Mouse (Mus musculus) heart, embryonic 12.5 days (tissue): ENCODE data around the gene Lsp1. TPM values are rescaled to one million over a fixed set of nuclear protein-coding genes. Genes with fewer than 3 reads are reported as not detected.
A peak's percentile ranks its signal among the peaks of the same experiment; 100 is the strongest.

ENCODE experiments used
- ATAC-seq: fragments of 200-750 bp; cut with Nextera tagmentation; 2 replicates; pipeline ENCODE4 v1.8.0; 2017; ENCODE audit warnings: moderate TSS enrichment, moderate library complexity; ENCODE audit not compliant: insufficient number of reproducible peaks, low FRiP score
- H3K27ac ChIP-seq: fragments of 300-500 bp; sonication (generic); 2 replicates; pipeline ENCODE4 v1.5.1; 2016; ENCODE audit warnings: mild to moderate bottlenecking, moderate library complexity; ENCODE audit not compliant: poor library complexity, severe bottlenecking
- H3K27me3 ChIP-seq: fragments of 300-500 bp; sonication (generic); replicated peaks from 2 replicates; pipeline ENCODE4 v1.6.1; 2016; ENCODE audit warnings: mild to moderate bottlenecking, moderate library complexity
- H3K36me3 ChIP-seq: fragments of 300-500 bp; sonication (generic); 2 replicates; pipeline ENCODE4 v1.6.1; 2016; ENCODE audit warnings: mild to moderate bottlenecking, moderate library complexity
- H3K4me1 ChIP-seq: fragments of 300-500 bp; sonication (generic); replicated peaks from 2 replicates; pipeline ENCODE4 v1.6.1; 2016; ENCODE audit warnings: mild to moderate bottlenecking
- H3K4me2 ChIP-seq: fragments of 300-500 bp; sonication (generic); 2 replicates; pipeline ENCODE4 v1.6.1; 2016; ENCODE audit warnings: mild to moderate bottlenecking, moderate library complexity
- H3K4me3 ChIP-seq: fragments of 300-500 bp; sonication (generic); 2 replicates; pipeline ENCODE4 v1.5.1; 2016; ENCODE audit warnings: mild to moderate bottlenecking
- H3K9ac ChIP-seq: fragments of 300-500 bp; sonication (generic); 2 replicates; pipeline ENCODE4 v1.6.1; 2016; ENCODE audit warnings: mild to moderate bottlenecking, moderate library complexity
- H3K9me3 ChIP-seq: fragments of 300-500 bp; sonication (generic); replicated peaks from 2 replicates; pipeline ENCODE4 v1.6.1; 2016; ENCODE audit warnings: mild to moderate bottlenecking, moderate library complexity
- WGBS: fragments of 180-500 bp; shearing (Covaris S2); methylation state at CpG from one replicate; pipeline ENCODE4 v1.1.7; 2016; 5-methylcytosine and 5-hydroxymethylcytosine counted together
- polyA plus RNA-seq: library from polyadenylated mRNA; unstranded; fragments of >200 nt; fragmentation: Nextera tagmentation; extraction: Ambion mirVana; gene quantifications from 2 replicates; pipeline ENCODE4 v1.2.1, GENCODE M21; 2016

Gene Lsp1
- polyA plus RNA-seq, 1 experiment from 2014 or later, result 38.4 TPM

DNA sequence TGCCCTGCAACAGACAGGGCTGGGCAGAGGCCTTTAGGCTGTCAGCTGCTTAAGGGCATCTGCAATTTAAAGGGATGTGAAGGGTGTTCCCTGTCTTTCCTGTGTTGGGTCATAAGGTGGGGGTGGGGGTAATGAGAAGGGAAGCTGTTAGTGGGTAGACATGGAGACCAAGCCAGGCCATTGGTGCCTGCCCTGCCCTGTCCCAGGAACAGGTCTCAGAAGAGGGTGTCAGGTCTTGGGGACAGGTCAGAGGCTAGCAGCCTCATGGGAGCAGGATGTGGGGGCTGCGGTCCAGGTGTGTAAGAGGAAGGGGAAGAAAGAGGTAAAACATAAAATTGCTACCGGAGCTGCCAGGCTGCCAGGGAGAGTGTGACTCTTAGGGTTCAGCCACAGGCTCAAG is 837 bp downstream of the Lsp1 start:
- no peak for ATAC-seq
- no peaks in the 10 kb centered on the region for H3K9me3 ChIP-seq
- H3K4me1 ChIP-seq, result peaks cover 62% of the 10 kb centered on the region
- H3K36me3 ChIP-seq, result no peaks in the 10 kb centered on the region
- H3K27me3 ChIP-seq, result no peaks in the 10 kb centered on the region
- H3K4me3 ChIP-seq, result no peak overlapping the region
- 88% methylated on average over 2 of the region's 2 CpGs for WGBS
- no peak overlapping the region for H3K9ac ChIP-seq
- no peak overlapping the region for H3K27ac ChIP-seq
- no peak overlapping the region for H3K4me2 ChIP-seq

DNA sequence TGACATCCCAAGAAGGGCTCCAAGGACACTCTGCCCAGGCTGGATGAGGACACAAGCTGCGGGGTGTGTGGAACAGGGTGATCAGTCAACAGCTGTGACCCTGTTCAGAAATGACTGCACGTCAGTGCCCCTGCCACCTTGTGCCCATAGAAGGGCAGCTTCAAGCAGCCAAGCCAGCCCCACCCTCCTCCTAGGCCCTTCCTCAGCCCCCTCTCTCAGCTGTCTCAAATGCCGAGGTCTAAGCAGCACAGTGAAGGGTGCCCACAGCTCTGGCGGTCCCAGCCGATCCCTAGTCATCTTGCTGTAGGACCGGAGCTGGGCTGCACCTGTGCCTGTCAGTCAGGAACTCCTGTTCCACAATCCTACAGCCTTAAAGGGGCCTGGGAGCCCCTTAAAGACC is 1.6 kb downstream of the Lsp1 start:
- H3K27me3 ChIP-seq, result no peaks in the 10 kb centered on the region
- H3K9ac ChIP-seq, result 0 out of 2 replicates have a peak overlapping the region, but pooled peaks have one; percentile 5
- H3K36me3 ChIP-seq, result no peaks in the 10 kb centered on the region
- H3K9me3 ChIP-seq, result no peaks in the 10 kb centered on the region
- H3K27ac ChIP-seq, result no peak overlapping the region
- 79% methylated on average over 6 of the region's 6 CpGs for WGBS
- no peak for ATAC-seq
- H3K4me2 ChIP-seq, result no peak overlapping the region
- no peak overlapping the region for H3K4me3 ChIP-seq
- H3K4me1 ChIP-seq, result peaks cover 54% of the 10 kb centered on the region

- H3K27ac ChIP-seq, result no peak overlapping the region
Observed at GRCm38 (mm10) chr7:142462594-142463078, 2.0 kb downstream of the Lsp1 start.

DNA sequence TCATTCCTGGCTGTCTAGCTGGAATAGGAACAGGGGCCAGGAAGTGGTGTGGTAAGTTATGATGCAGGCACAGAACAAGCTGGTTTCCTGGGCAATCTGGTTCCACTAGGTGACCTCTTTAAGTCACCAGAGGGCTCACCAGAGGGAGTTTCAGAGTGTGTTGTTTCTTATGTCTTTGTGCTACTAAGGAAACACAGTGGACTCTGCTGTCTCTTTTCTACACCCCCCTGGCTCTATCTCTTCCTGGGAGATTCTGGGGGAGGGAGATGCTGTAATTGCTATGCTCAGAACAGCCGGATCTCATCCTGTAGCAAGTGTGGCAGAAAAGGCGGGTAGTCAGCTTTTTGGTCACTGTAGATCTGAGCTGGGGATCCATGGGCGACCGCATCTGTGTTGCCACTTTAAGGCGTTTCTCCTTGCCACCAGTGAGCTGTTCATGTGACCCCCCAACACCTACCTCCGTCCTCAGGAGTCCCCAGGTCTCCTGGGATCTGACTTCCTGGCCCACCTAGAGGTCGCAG is 9.6 kb downstream of the Lsp1 start:
- Histone ChIP-seq H3K9me3 (no peaks in the 10 kb centered on the region), H3K4me2 (no peak overlapping the region), H3K27ac (peak overlapping the region; percentile 77), H3K27me3 (no peaks in the 10 kb centered on the region), H3K9ac (peak overlapping the region; percentile 32; the same call in 1 of the 2 replicates), H3K36me3 (no peaks in the 10 kb centered on the region), H3K4me3 (no peak overlapping the region), H3K4me1 (peaks cover 47% of the 10 kb centered on the region)
- WGBS, result 67% methylated on average over 7 of the region's 7 CpGs
- no peak for ATAC-seq

More at GRCm38 (mm10) chr7:142462594-142463078, 2.0 kb downstream of the Lsp1 start:
- Histone ChIP-seq H3K9ac (0 out of 2 replicates have a peak overlapping the region, but pooled peaks have one; percentile 5), H3K4me3 (no peak overlapping the region), H3K27me3 (no peaks in the 10 kb centered on the region), H3K4me2 (no peak overlapping the region), H3K36me3 (no peaks in the 10 kb centered on the region), H3K4me1 (peaks cover 50% of the 10 kb centered on the region), H3K9me3 (no peaks in the 10 kb centered on the region)
- WGBS, result 69% methylated on average over 4 of the region's 4 CpGs
- ATAC-seq, result no peak

GRCm38 (mm10) chr7:142470808-142471413 is 10.3 kb downstream of the Lsp1 start:
- peak overlapping the region; percentile 77 for H3K27ac ChIP-seq
- no peak overlapping the region for H3K4me2 ChIP-seq
- peaks cover 53% of the 10 kb centered on the region for H3K4me1 ChIP-seq
- no peak overlapping the region for H3K4me3 ChIP-seq
- ATAC-seq, result peak; percentile 66; the same call in 1 of the 2 replicates
- H3K36me3 ChIP-seq, result no peaks in the 10 kb centered on the region
- peak overlapping the region; percentile 50 for H3K9ac ChIP-seq
- WGBS, result 12% methylated on average over 4 of the region's 4 CpGs
- H3K9me3 ChIP-seq, result no peaks in the 10 kb centered on the region
- H3K27me3 ChIP-seq, result no peaks in the 10 kb centered on the region

DNA sequence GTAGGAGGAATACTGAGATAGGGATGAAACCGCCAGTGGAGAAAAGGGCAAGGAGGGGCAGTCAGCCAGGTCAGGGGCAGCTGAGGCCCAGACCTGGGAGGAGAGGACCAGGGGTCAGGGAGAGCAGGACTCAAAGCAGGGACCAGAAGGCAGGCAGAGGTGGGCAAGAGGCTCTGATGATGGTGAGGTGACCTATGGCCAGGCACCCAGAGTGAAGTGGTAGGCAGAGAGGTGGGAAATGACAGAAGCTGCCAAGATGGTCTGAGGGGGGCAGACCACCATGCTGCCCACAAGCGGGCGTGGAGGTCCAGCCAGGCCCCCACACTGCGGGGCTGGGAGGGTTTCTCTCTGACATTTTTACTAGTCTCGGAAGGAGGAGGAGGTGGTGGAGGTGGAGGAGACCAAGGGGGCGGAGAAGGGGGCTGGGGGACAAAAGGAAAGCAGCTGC is 10.8 kb downstream of the Lsp1 start:
- Histone ChIP-seq H3K4me2 (peak overlapping the region; percentile 47), H3K27ac (peak overlapping the region; percentile 77), H3K4me3 (no peak overlapping the region), H3K4me1 (peaks cover 59% of the 10 kb centered on the region), H3K9me3 (no peaks in the 10 kb centered on the region), H3K27me3 (no peaks in the 10 kb centered on the region), H3K36me3 (no peaks in the 10 kb centered on the region), H3K9ac (peak overlapping the region; percentile 50)
- 44% methylated on average over 6 of the region's 6 CpGs for WGBS
- ATAC-seq, result peak; percentile 36; the same call in 1 of the 2 replicates

- peak overlapping the region; percentile 77 for H3K27ac ChIP-seq
- H3K9me3 ChIP-seq, result no peaks in the 10 kb centered on the region
- peak overlapping the region; percentile 50 for H3K9ac ChIP-seq
- no peaks in the 10 kb centered on the region for H3K36me3 ChIP-seq
- H3K4me1 ChIP-seq, result peaks cover 63% of the 10 kb centered on the region
- WGBS, result 35% methylated on average over 15 of the region's 15 CpGs
- H3K4me2 ChIP-seq, result peak overlapping the region; percentile 47
- ATAC-seq, result peak; percentile 23; the same call in 1 of the 2 replicates
- H3K4me3 ChIP-seq, result peak overlapping the region; percentile 11
- H3K27me3 ChIP-seq, result no peaks in the 10 kb centered on the region
Observed at GRCm38 (mm10) chr7:142471884-142472570, 11.4 kb downstream of the Lsp1 start.

DNA sequence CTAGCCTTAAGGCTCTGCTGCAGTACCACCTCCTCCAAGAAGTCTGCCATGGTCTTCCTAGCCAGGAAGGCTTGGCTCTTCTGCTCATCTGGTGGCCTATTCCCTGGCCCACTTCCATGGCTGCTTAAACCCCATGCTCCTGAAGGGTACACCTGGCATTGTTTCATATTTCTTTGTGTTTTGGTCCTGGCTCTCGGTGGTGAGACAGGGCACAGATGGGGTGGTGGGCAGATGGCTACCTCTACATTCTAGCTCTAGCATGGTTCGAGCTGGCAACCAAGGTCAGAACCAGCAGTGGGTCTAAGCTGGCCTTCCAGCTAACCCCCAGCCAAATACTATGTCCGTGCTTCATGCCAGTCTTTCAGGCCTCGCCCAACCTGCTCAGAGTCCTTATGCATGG is 12.3 kb downstream of the Lsp1 start:
- 88% methylated on average over 4 of the region's 4 CpGs for WGBS
- Histone ChIP-seq H3K9me3 (no peaks in the 10 kb centered on the region), H3K36me3 (no peaks in the 10 kb centered on the region), H3K27me3 (no peaks in the 10 kb centered on the region), H3K9ac (peak overlapping the region; percentile 50; the same call in 1 of the 2 replicates), H3K4me2 (peak overlapping the region; percentile 47), H3K4me3 (peak overlapping the region; percentile 11; the same call in 1 of the 2 replicates), H3K27ac (peak overlapping the region; percentile 77), H3K4me1 (peaks cover 64% of the 10 kb centered on the region)
- no peak for ATAC-seq

GRCm38 (mm10) chr7:142473476-142473875 is 12.9 kb downstream of the Lsp1 start:
- peak overlapping the region; percentile 47; the same call in 1 of the 2 replicates for H3K4me2 ChIP-seq
- H3K4me1 ChIP-seq, result peaks cover 70% of the 10 kb centered on the region
- H3K4me3 ChIP-seq, result no peak overlapping the region
- no peaks in the 10 kb centered on the region for H3K9me3 ChIP-seq
- no peaks in the 10 kb centered on the region for H3K27me3 ChIP-seq
- 0 out of 2 replicates have a peak overlapping the region, but pooled peaks have one; percentile 50 for H3K9ac ChIP-seq
- no peak for ATAC-seq
- H3K27ac ChIP-seq, result no peak overlapping the region
- H3K36me3 ChIP-seq, result no peaks in the 10 kb centered on the region
- WGBS, result 78% methylated on average over 2 of the region's 2 CpGs

GRCm38 (mm10) chr7:142474799-142475198 is 14.2 kb downstream of the Lsp1 start:
- no peak overlapping the region for H3K4me2 ChIP-seq
- no peak overlapping the region for H3K4me3 ChIP-seq
- no peaks in the 10 kb centered on the region for H3K9me3 ChIP-seq
- H3K27me3 ChIP-seq, result no peaks in the 10 kb centered on the region
- peaks cover 83% of the 10 kb centered on the region for H3K4me1 ChIP-seq
- no peaks in the 10 kb centered on the region for H3K36me3 ChIP-seq
- H3K27ac ChIP-seq, result no peak overlapping the region
- WGBS, result 75% methylated on average over 14 of the region's 14 CpGs
- peak; percentile 26; the same call in 1 of the 2 replicates for ATAC-seq
- H3K9ac ChIP-seq, result no peak overlapping the region

GRCm38 (mm10) chr7:142475641-142476040 is 15.0 kb downstream of the Lsp1 start:
- Histone ChIP-seq H3K9ac (peak overlapping the region; percentile 26), H3K9me3 (no peaks in the 10 kb centered on the region), H3K27me3 (no peaks in the 10 kb centered on the region), H3K4me3 (no peak overlapping the region), H3K4me1 (peaks cover 84% of the 10 kb centered on the region), H3K27ac (peak overlapping the region; percentile 50; the same call in 1 of the 2 replicates), H3K4me2 (0 out of 2 replicates have a peak overlapping the region, but pooled peaks have one; percentile 3), H3K36me3 (no peaks in the 10 kb centered on the region)
- WGBS, result 46% methylated on average over 7 of the region's 7 CpGs
- no peak for ATAC-seq
